Mouse (Mus musculus) intestine, embryonic 14.5 days (tissue): ENCODE results near the gene Ubxn10. TPM values are rescaled to one million over a fixed set of nuclear protein-coding genes. Genes with fewer than 3 reads are reported as not detected.

Source experiments
- ATAC-seq: fragments of 200-750 bp; cut with Nextera tagmentation; replicated peaks from 2 replicates; pipeline ENCODE4 v1.8.0; 2017; ENCODE audit warnings: low read depth, moderate number of reproducible peaks, moderate TSS enrichment, moderate library complexity; ENCODE audit not compliant: low FRiP score, low TSS enrichment
- DNase-seq: peaks from one replicate; pipeline ENCODE4 v3.0.0-alpha.2; 2018; ENCODE audit warnings: low spot score
- H3K27ac ChIP-seq: fragments of 300-500 bp; sonication (generic); 2 replicates; pipeline ENCODE4 v1.5.1; 2014; ENCODE audit warnings: low read depth, mild to moderate bottlenecking, control low read depth
- H3K27me3 ChIP-seq: fragments of 300-500 bp; sonication (generic); replicated peaks from 2 replicates; pipeline ENCODE4 v1.6.1; 2014; ENCODE audit warnings: low read length, control low read depth; ENCODE audit not compliant: control insufficient read depth, insufficient read depth
- H3K36me3 ChIP-seq: fragments of 300-500 bp; sonication (generic); 2 replicates; pipeline ENCODE4 v1.6.1; 2014; ENCODE audit warnings: low read length, control low read depth; ENCODE audit not compliant: control insufficient read depth, insufficient read depth
- H3K4me1 ChIP-seq: fragments of 300-500 bp; sonication (generic); replicated peaks from 2 replicates; pipeline ENCODE4 v1.6.1; 2014; ENCODE audit warnings: low read length, control low read depth, mixed read lengths; ENCODE audit not compliant: control insufficient read depth, insufficient read depth
- H3K4me2 ChIP-seq: fragments of 300-500 bp; sonication (generic); 2 replicates; pipeline ENCODE4 v1.6.1; 2014; ENCODE audit warnings: low read length
- H3K4me3 ChIP-seq: fragments of 300-500 bp; sonication (generic); 2 replicates; pipeline ENCODE4 v1.5.1; 2014; ENCODE audit warnings: low read depth, low read length, control low read depth, mixed read lengths
- H3K9ac ChIP-seq: fragments of 300-500 bp; sonication (generic); 2 replicates; pipeline ENCODE4 v1.6.1; 2014; ENCODE audit warnings: mild to moderate bottlenecking, low read length
- H3K9me3 ChIP-seq: fragments of 300-500 bp; sonication (generic); 2 replicates; pipeline ENCODE4 v1.6.1; 2016; ENCODE audit warnings: low read length, control low read depth; ENCODE audit not compliant: control insufficient read depth
- WGBS: fragments of 180-500 bp; shearing (Covaris S2); extraction: QIAGEN DNeasy Blood & Tissue Kit; methylation state at CpG from one replicate; pipeline ENCODE4 v1.1.7; 2014; 5-methylcytosine and 5-hydroxymethylcytosine counted together
- polyA plus RNA-seq: library from polyadenylated mRNA; unstranded; fragments of >200 nt; fragmentation: Nextera tagmentation; extraction: Ambion mirVana; gene quantifications from 2 replicates; pipeline ENCODE4 v1.2.1, GENCODE M21; 2014

Ubxn10 gene
- polyA plus RNA-seq, 1 experiment from 2014 or later: 1.8 TPM

- no peak overlapping the region for H3K4me3 ChIP-seq
- no peak overlapping the region for H3K4me2 ChIP-seq
- no peak overlapping the region for H3K9ac ChIP-seq
- peak; percentile 79 for ATAC-seq
- H3K9me3 ChIP-seq: no peaks in the 10 kb centered on the region
- no peak for DNase-seq
- H3K4me1 ChIP-seq: no peaks in the 10 kb centered on the region
- no peaks in the 10 kb centered on the region for H3K36me3 ChIP-seq
- no peaks in the 10 kb centered on the region for H3K27me3 ChIP-seq
- H3K27ac ChIP-seq: no peak overlapping the region
- 64% methylated on average over 10 of the region's 10 CpGs for WGBS
Measured at GRCm38 (mm10) chr4:138771970-138772369, 35.0 kb upstream of the Ubxn10 start.

GRCm38 (mm10) chr4:138762266-138762665 lies 25.3 kb upstream of the Ubxn10 start:
- DNase-seq: no peak
- Histone ChIP-seq H3K4me1 (no peaks in the 10 kb centered on the region), H3K9me3 (no peaks in the 10 kb centered on the region), H3K27ac (no peak overlapping the region), H3K9ac (no peak overlapping the region), H3K36me3 (no peaks in the 10 kb centered on the region), H3K4me2 (no peak overlapping the region), H3K4me3 (no peak overlapping the region), H3K27me3 (no peaks in the 10 kb centered on the region)
- no peak for ATAC-seq
- WGBS: 71% methylated on average over 9 of the region's 9 CpGs

GRCm38 (mm10) chr4:138757416-138757815 lies 20.4 kb upstream of the Ubxn10 start, which contains the start of gene Pla2g2f:
Pla2g2f (minus strand) TSS chr4:138757626.
- H3K4me2 ChIP-seq: no peak within 1 kb of the TSS
- DNase-seq (no peak), ATAC-seq (no peak)
- H3K27me3 ChIP-seq: no peaks in the 10 kb centered on the region
- 0 out of 2 replicates have a peak, but pooled peaks cover 3% of the 10 kb centered on the region for H3K4me1 ChIP-seq
- H3K9me3 ChIP-seq: no peaks in the 10 kb centered on the region
- H3K9ac ChIP-seq: no peak within 1 kb of the TSS
- H3K4me3 ChIP-seq: no peak within 1 kb of the TSS
- no peaks in the 10 kb centered on the region for H3K36me3 ChIP-seq
- 87% methylated on average over 8 of the region's 8 CpGs for WGBS
- H3K27ac ChIP-seq: no peak within 1 kb of the TSS

- no peak overlapping the region for H3K27ac ChIP-seq
- no peak overlapping the region for H3K9ac ChIP-seq
- no peak overlapping the region for H3K4me3 ChIP-seq
- no peaks in the 10 kb centered on the region for H3K27me3 ChIP-seq
- H3K36me3 ChIP-seq: no peaks in the 10 kb centered on the region
- H3K9me3 ChIP-seq: no peaks in the 10 kb centered on the region
- ATAC-seq (no peak), DNase-seq (no peak)
- 0 out of 2 replicates have a peak, but pooled peaks cover 3% of the 10 kb centered on the region for H3K4me1 ChIP-seq
- WGBS: 85% methylated on average over 11 of the region's 11 CpGs
- H3K4me2 ChIP-seq: no peak overlapping the region
Measured at GRCm38 (mm10) chr4:138755983-138756382, 19.0 kb upstream of the Ubxn10 start.

GRCm38 (mm10) chr4:138755439-138755838 lies 18.5 kb upstream of the Ubxn10 start:
- WGBS: 67% methylated on average over 4 of the region's 4 CpGs
- Histone ChIP-seq H3K4me3 (no peak overlapping the region), H3K36me3 (no peaks in the 10 kb centered on the region), H3K27ac (no peak overlapping the region), H3K4me2 (no peak overlapping the region), H3K9ac (no peak overlapping the region), H3K27me3 (no peaks in the 10 kb centered on the region), H3K9me3 (no peaks in the 10 kb centered on the region), H3K4me1 (0 out of 2 replicates have a peak, but pooled peaks cover 3% of the 10 kb centered on the region)
- DNase-seq (no peak), ATAC-seq (no peak)

GRCm38 (mm10) chr4:138754432-138754831 lies 17.5 kb upstream of the Ubxn10 start:
- Histone ChIP-seq H3K27ac (no peak overlapping the region), H3K4me2 (no peak overlapping the region), H3K4me3 (no peak overlapping the region), H3K36me3 (no peaks in the 10 kb centered on the region), H3K9ac (no peak overlapping the region), H3K4me1 (0 out of 2 replicates have a peak, but pooled peaks cover 3% of the 10 kb centered on the region), H3K27me3 (no peaks in the 10 kb centered on the region), H3K9me3 (no peaks in the 10 kb centered on the region)
- 73% methylated on average over 9 of the region's 9 CpGs for WGBS
- ATAC-seq (no peak), DNase-seq (no peak)

GRCm38 (mm10) chr4:138753608-138754007 lies 16.6 kb upstream of the Ubxn10 start:
- H3K27me3 ChIP-seq: no peaks in the 10 kb centered on the region
- no peak overlapping the region for H3K27ac ChIP-seq
- 81% methylated on average over 3 of the region's 3 CpGs for WGBS
- no peak overlapping the region for H3K9ac ChIP-seq
- no peaks in the 10 kb centered on the region for H3K9me3 ChIP-seq
- no peak overlapping the region for H3K4me3 ChIP-seq
- no peak overlapping the region for H3K4me2 ChIP-seq
- H3K4me1 ChIP-seq: 0 out of 2 replicates have a peak, but pooled peaks cover 3% of the 10 kb centered on the region
- no peaks in the 10 kb centered on the region for H3K36me3 ChIP-seq
- ATAC-seq (no peak), DNase-seq (no peak)

- Histone ChIP-seq H3K27me3 (no peaks in the 10 kb centered on the region), H3K36me3 (no peaks in the 10 kb centered on the region), H3K4me3 (no peak overlapping the region), H3K9me3 (no peaks in the 10 kb centered on the region), H3K4me1 (0 out of 2 replicates have a peak, but pooled peaks cover 3% of the 10 kb centered on the region), H3K27ac (no peak overlapping the region), H3K4me2 (no peak overlapping the region), H3K9ac (no peak overlapping the region)
- no peak for ATAC-seq
- no peak for DNase-seq
- 88% methylated on average over 6 of the region's 6 CpGs for WGBS
Measured at GRCm38 (mm10) chr4:138752603-138753002, 15.6 kb upstream of the Ubxn10 start.

GRCm38 (mm10) chr4:138748369-138749072 lies 11.6 kb upstream of the Ubxn10 start:
- no peaks in the 10 kb centered on the region for H3K27me3 ChIP-seq
- H3K4me2 ChIP-seq: no peak overlapping the region
- H3K4me3 ChIP-seq: no peak overlapping the region
- peak; percentile 52; the same call in 1 of the 2 replicates for ATAC-seq
- no peak overlapping the region for H3K27ac ChIP-seq
- DNase-seq: peak; percentile 67
- H3K9me3 ChIP-seq: no peaks in the 10 kb centered on the region
- H3K4me1 ChIP-seq: no peaks in the 10 kb centered on the region; the same call in 1 of the 2 replicates
- H3K9ac ChIP-seq: no peak overlapping the region
- 57% methylated on average over 8 of the region's 8 CpGs for WGBS
- H3K36me3 ChIP-seq: no peaks in the 10 kb centered on the region
